Mouse (Mus musculus): ENCODE measurements around the gene Capn15.

Capn15 gene

GRCm38 (mm10) chr17:25985306-25986294 lies at the start of gene Capn15:
Gene Capn15, minus strand, starts transcription at chr17:25985796.
- peak; percentile 93 for DNase-seq

DNA sequence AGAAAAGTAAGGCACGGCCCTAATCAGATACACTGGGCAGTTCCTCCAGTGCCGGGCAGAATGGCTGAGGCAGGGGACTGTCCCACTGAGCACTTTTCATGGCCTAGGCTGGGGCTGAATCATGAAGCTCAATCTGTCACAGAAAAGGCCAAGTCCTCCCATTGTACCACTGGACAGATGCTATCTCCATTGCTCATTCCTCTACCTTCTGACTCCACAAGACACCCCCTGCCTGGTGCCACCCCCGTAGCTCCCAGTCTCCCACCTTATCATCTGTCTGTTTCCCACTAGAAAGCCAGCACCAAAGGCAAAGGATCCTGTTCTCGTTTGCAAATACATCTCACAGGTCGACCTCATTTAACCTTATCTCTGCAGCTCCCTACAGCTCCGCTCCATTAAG lies 46.4 kb upstream of the Capn15 start:
- DNase-seq, result no peak

- no peak for DNase-seq
Measured at GRCm38 (mm10) chr17:26031583-26031982, 46.0 kb upstream of the Capn15 start.

DNA sequence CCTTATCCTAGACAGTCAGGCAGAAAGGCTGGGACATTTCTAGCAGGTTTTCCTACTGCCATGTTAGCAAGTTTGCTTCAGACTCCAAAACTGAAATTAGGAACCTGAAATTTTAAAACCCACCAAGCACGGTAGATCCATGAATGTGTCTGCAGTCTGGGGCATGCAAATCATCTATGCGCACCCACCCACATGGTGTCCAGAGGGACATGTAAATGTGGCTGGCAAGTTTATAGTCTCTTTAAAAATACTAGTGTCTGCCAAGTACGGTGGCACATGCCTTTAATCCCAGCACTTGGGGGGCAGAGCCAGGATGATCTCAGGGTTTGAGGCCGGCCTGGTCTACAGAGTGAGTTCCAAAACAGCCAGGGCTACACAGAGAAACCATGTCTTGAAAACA lies 42.7 kb upstream of the Capn15 start:
- DNase-seq, result no peak

- DNase-seq, result peak; percentile 44
Measured at GRCm38 (mm10) chr17:26024674-26025073, 39.1 kb upstream of the Capn15 start.

DNA sequence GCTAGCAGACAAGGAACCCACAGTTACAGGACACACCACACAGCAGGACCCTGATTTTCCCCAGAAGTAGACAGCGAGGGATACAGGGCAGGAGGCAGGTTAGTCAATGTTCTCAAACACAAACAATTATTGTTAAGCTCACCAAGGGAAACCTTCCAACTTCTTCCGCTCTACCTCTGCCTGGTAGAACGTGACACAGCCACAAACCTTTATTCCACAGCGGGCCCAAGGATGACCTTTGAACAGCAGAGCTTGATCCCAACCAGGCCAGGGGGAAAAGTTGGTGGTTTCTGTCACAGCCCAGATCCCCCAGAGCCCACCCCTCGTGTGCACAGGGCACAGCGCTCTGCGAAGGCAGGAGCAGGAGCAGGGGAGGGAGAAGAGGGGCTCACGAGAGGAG lies 38.4 kb upstream of the Capn15 start:
- DNase-seq, result peak; percentile 52

DNA sequence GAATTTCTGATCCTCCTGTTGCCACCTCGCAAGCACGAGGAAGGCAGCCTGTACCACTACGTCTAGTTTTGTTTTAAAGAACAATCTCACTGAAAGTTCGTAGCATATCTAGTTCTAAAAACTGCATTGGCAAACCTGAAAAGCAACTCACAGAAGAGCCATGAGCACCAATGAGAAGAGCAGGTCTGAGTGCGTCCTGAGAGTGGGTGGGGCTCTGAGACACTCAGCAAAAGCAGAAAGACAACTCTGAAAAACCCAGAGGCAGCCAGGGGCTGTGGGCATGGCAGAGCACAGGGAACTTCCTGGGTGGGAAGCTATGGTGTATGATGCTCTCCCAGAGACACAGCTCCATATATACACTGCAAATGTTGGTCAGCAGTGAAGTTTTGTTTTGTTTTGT lies 37.6 kb upstream of the Capn15 start:
- DNase-seq, result no peak

- peak; percentile 83 for DNase-seq
Measured at GRCm38 (mm10) chr17:26021728-26022341, 36.2 kb upstream of the Capn15 start.

- no peak for DNase-seq
Measured at GRCm38 (mm10) chr17:26020848-26021347, 35.3 kb upstream of the Capn15 start.

- peak; percentile 30 for DNase-seq
Measured at GRCm38 (mm10) chr17:26018388-26018787, 32.8 kb upstream of the Capn15 start.

- peak; percentile 80 for DNase-seq
Measured at GRCm38 (mm10) chr17:26017949-26018348, 32.4 kb upstream of the Capn15 start.

DNA sequence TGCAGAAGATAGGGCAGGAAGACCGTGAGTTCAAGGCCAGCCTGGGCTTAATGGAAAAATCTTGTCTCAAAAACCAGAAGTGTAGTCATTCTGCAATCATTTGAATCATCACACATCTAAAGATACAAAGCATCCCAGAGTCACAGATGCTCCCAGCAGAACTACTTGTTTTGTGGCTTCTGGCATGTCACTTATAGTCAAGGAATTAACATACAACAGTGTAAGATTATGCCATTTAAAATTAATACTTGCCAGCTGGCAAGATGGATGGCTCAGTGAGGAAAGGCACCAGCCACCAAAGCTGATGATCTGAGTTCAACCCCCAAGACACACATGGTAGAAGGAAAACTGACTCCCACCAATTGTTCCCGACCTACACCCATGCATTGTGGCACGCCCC lies 31.4 kb upstream of the Capn15 start:
- DNase-seq, result no peak

DNA sequence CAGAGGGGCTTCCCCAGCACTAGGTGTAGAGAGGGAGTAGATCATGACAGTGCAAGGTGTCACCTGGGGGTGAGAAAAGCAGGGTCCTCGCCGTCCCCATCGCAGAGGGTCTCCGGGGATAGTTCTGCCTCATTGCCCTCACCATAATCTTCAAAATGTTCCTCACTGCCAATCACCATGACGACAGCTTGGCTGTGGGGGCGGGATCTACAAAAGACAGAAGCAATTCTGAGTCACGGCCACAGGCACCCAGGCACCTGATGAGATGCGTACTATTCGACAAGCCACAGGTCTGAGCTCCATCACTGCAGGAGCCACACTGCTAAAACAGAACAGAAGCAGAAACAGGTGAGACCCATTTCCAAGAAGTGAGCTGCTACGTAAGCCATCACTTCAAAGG lies 28.1 kb upstream of the Capn15 start:
- no peak for DNase-seq

- peak; percentile 88 for DNase-seq
Measured at GRCm38 (mm10) chr17:26011841-26012460, 26.4 kb upstream of the Capn15 start.

GRCm38 (mm10) chr17:26009540-26009939 lies 23.9 kb upstream of the Capn15 start:
- DNase-seq, result peak; percentile 77

- DNase-seq, result no peak
Measured at GRCm38 (mm10) chr17:26008787-26009186, 23.2 kb upstream of the Capn15 start.

DNA sequence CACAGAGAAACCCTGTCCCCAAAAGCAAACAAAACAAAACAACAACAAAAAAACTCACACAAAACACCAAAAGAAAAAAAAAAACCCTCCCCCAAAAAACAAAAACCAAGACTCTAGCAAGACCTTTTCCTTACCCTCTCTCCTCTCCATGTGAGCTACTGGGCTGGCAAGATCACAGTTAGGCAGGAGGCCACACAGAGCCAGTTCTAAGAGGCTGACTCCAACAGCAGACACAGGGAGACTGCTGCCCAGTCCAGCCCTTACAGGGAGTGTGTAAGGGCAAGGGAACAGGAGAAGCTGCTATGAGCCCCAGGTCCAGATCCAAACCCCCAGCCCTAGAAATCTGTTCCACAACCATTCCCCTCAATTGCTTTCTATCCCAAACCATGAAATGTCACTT lies 22.7 kb upstream of the Capn15 start:
- DNase-seq, result no peak

- DNase-seq, result no peak
Measured at GRCm38 (mm10) chr17:26007646-26008045, 22.1 kb upstream of the Capn15 start.

DNA sequence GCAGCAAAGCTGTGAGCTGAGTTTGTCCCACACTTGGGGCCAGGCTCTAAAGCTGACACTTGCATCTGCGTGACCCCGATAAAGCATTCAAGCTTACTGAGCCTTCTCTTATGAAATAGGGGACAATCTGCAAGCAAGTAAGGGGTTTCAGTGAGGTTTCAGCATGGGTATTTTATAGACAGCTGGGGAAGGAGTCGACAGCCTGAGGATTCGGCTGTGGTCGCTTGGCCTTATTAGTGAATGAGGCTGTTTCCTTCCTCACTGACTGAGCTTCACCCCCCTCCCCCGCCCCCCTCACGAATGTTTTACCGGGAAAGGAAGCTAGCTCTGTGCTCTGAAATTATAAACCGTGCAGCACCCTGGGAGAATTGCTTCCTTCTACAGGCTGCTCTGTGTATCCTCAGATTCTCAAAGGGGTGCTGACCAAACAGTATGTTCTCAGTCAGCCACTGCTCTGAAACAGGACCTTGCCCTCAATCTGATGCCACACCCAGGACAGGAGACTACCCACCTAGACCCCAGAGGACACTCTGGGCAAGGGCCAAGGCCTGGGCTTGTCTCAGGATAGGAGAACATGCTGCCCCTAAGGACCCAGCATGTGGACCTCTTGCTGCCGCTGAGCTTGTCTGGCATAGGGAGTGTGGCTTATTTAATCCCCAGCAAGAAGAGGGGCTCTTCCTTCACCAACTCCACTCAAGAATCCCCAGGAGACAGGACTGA lies 20.3 kb upstream of the Capn15 start:
- DNase-seq, result no peak

GRCm38 (mm10) chr17:26004711-26005110 lies 19.1 kb upstream of the Capn15 start:
- DNase-seq, result no peak

DNA sequence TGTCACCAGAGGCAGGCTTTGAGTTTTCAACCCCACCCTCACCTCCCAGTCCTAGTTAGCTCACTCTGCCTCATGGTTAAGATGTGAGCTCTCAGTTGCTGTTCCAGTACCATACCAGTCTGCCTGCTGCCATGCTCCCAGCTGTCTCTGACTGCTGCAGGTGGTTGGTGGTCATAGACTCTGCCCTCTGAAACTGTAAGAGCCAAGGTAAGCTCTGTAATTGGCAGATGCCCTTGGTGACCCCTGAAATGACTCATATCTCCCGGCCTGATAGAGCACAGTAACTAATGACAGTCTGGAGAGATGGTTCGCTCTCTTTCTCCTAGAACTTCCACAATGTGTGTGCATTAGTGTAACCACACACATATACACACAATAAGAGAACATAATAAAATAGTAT lies 18.3 kb upstream of the Capn15 start:
- no peak for DNase-seq

GRCm38 (mm10) chr17:25998425-25998824 lies 12.8 kb upstream of the Capn15 start:
- no peak for DNase-seq

DNA sequence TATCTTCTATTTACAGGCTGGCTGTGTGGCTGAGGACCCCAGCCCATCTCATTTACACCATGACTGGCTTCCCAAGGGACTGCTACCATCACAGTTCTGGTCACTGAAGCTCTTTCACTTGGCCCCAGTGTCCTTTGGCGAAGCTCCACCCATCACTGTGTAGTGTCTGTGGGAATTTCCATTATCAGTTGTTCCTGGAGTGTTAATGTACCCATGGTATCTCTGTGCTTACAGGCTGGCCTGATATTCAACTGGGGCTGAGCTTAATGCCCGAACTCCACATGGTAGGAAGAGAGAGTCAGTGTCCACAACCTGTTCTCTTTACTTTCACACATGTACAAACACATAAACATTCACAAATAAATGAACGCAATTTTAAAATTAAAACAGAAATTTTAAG lies 7.9 kb upstream of the Capn15 start:
- no peak for DNase-seq

Measured in kidney, adult 18-20 months (tissue).